Mouse (Mus musculus) lung, embryonic 15.5 days (tissue): ENCODE data around the gene Kcnma1. TPM values are rescaled to one million over a fixed set of nuclear protein-coding genes. Genes with fewer than 3 reads are reported as not detected.

Experiments
- ATAC-seq: fragments of 200-750 bp; cut with Nextera tagmentation; 2 replicates; pipeline ENCODE4 v1.8.0; 2017; ENCODE audit warnings: moderate number of reproducible peaks, borderline replicate concordance; ENCODE audit not compliant: low FRiP score, low TSS enrichment; ENCODE audit errors: extremely low read depth
- H3K27ac ChIP-seq: fragments of 300-500 bp; sonication (generic); 2 replicates; pipeline ENCODE4 v1.5.1; 2015; ENCODE audit warnings: moderate library complexity, mild to moderate bottlenecking, inconsistent platforms
- H3K27me3 ChIP-seq: fragments of 300-500 bp; sonication (generic); 2 replicates; pipeline ENCODE4 v1.6.1; 2015; ENCODE audit warnings: inconsistent platforms
- H3K36me3 ChIP-seq: fragments of 300-500 bp; sonication (generic); 2 replicates; pipeline ENCODE4 v1.6.1; 2015; ENCODE audit warnings: inconsistent platforms
- H3K4me1 ChIP-seq: fragments of 300-500 bp; sonication (generic); 2 replicates; pipeline ENCODE4 v1.6.1; 2015; ENCODE audit warnings: inconsistent platforms
- H3K4me2 ChIP-seq: fragments of 300-500 bp; sonication (generic); 2 replicates; pipeline ENCODE4 v1.6.1; 2015; ENCODE audit warnings: inconsistent platforms, mild to moderate bottlenecking, moderate library complexity
- H3K4me3 ChIP-seq: fragments of 300-500 bp; sonication (generic); 2 replicates; pipeline ENCODE4 v1.5.1; 2015; ENCODE audit warnings: mild to moderate bottlenecking, inconsistent platforms
- H3K9ac ChIP-seq: fragments of 300-500 bp; sonication (generic); 2 replicates; pipeline ENCODE4 v1.6.1; 2015; ENCODE audit warnings: inconsistent platforms
- H3K9me3 ChIP-seq: fragments of 300-500 bp; sonication (generic); 2 replicates; pipeline ENCODE4 v1.6.1; 2016; ENCODE audit warnings: inconsistent platforms
- WGBS: fragments of 180-500 bp; shearing (Covaris S2); methylation state at CpG from one replicate; pipeline ENCODE4 v1.1.7; 2015; 5-methylcytosine and 5-hydroxymethylcytosine counted together
- polyA plus RNA-seq: library from polyadenylated mRNA; unstranded; fragments of >200 nt; fragmentation: Nextera tagmentation; extraction: Ambion mirVana; gene quantifications from 2 replicates; pipeline ENCODE4 v1.2.1, GENCODE M21; 2015

The Kcnma1 gene
- polyA plus RNA-seq, 1 experiment from 2014 or later, result 1.4 TPM

DNA sequence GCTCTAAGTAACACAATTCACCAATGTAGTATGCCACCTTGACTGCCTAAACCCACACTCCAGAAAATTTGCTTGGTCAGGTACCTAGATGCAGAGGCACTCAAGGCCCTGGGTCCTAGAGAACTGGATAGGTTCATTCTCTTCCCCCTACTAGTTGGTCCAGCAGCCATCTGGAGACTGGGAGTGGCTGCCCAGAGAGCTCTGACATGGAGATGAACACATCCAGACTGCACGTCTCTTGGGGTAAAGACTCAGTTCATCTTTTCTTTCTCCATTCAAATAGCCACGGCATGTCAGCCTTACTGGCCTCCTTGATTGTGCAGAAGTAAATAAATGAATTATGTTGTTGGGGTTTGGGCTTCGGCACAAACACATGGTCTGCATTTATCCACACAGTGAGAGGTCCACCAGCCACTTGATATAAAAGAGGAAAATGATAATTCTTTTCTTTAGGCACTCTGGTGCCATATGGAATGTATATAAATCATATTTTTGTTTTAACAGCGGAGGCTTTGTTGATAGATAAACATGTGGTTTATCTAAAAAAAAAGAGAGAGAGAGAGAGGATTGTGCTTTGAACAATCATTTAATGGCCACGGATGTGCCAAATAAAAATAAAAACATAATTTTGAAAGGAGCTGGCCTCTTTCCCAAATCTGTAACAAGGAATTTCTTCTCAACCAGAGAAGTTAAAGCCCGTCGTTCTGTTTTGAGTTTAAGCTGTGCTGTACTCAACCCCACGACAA is 520.4 kb downstream of the Kcnma1 start:
- 43% methylated on average over 8 of the region's 8 CpGs for whole genome bisulfite sequencing
- Histone ChIP-seq H3K9me3 (no peaks in the 10 kb centered on the region), H3K4me2 (no peak overlapping the region), H3K27me3 (no peaks in the 10 kb centered on the region), H3K36me3 (no peaks in the 10 kb centered on the region), H3K27ac (peak overlapping the region; percentile 87), H3K4me1 (peaks cover 23% of the 10 kb centered on the region), H3K9ac (no peak overlapping the region), H3K4me3 (no peak overlapping the region)
- peak; percentile 77 for ATAC-seq

DNA sequence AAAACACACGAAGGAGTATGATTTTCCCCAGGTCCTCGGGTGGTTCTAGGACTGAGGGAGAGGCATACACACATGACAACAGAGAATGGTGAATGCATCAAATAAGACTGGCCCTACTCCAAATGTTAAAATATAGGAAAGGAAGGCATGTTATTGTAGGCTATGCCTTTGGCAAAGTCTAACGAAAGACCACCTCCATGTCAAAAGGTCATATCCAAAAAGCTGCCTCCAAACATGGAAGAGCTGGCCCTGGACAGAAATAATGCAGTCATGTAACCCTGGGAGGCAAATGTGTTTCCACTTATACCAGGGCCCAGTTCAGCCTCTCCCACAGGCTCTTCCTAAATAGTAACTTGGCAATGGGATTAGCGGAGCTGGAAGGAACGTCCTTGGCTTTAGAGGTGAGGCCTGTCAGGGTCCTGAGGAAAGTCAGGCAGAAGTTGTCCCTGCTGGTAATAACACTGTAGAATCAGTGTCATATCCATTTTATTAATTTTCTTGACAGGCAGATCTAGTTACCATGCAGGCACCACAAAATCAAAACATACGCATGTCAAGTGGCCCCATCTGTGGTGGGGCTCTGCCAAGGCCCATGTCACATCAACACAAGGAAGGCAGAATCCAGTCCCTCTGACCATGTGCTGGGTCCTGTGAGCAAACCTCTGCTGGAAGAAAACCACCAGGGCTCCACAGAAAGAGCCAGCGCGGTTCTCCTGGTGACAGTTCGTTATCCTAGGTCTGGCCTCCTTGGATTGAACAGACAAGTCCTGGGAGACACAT is 521.5 kb downstream of the Kcnma1 start:
- H3K27ac ChIP-seq, result peak overlapping the region; percentile 87
- no peak overlapping the region for H3K4me3 ChIP-seq
- H3K4me1 ChIP-seq, result peaks cover 22% of the 10 kb centered on the region
- H3K9ac ChIP-seq, result no peak overlapping the region
- no peaks in the 10 kb centered on the region for H3K27me3 ChIP-seq
- H3K9me3 ChIP-seq, result no peaks in the 10 kb centered on the region
- H3K4me2 ChIP-seq, result no peak overlapping the region
- peak; percentile 58 for ATAC-seq
- WGBS, result 55% methylated on average over 9 of the region's 9 CpGs
- H3K36me3 ChIP-seq, result no peaks in the 10 kb centered on the region

DNA sequence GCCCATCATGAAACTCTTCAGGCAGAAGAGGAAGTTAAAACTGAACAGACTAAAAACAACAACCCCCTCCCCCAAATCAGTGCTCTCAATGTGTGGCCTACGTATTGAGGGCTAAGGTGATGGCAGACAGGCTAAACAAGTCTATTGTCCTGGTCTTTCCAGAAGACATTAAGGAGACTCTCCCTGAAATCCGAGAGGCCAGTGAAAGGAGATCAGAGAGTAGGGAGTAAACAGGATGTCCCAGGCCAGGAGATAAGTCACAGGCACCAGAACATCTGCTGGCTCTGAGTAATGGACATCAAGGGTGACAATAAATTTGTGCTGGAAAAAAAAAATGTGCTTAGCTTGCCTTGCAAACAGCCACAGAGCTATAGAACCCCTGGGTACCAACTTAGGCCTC is 522.9 kb downstream of the Kcnma1 start:
- WGBS, result 13% methylated on average over 2 of the region's 2 CpGs
- ATAC-seq, result peak; percentile 32; the same call in 1 of the 2 replicates
- no peak overlapping the region for H3K4me3 ChIP-seq
- H3K9ac ChIP-seq, result no peak overlapping the region
- no peaks in the 10 kb centered on the region for H3K27me3 ChIP-seq
- no peaks in the 10 kb centered on the region for H3K9me3 ChIP-seq
- H3K27ac ChIP-seq, result peak overlapping the region; percentile 87
- H3K36me3 ChIP-seq, result no peaks in the 10 kb centered on the region
- peaks cover 22% of the 10 kb centered on the region for H3K4me1 ChIP-seq
- no peak overlapping the region for H3K4me2 ChIP-seq

DNA sequence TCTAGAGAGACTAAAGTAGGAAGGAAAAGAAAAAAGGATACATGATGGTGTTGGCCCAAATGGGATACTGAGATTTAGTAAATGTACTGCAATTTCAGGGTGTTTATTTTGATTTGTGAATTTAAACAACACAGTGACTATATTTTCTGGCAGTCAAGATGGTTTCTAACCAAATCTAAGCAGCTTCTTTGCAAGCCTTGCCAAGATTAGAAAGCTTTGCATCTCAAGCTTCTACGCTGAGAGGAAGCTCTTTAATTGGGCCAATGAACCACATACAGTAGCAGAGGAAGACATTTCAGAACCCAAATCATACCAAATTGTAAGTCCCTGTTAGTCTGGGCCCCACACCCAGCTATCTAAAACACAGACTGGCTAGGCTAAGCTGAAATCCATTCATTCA is 527.6 kb downstream of the Kcnma1 start:
- 67% methylated on average over 1 of the region's 1 CpGs for WGBS
- H3K4me3 ChIP-seq, result no peak overlapping the region
- no peaks in the 10 kb centered on the region for H3K36me3 ChIP-seq
- no peak for ATAC-seq
- no peaks in the 10 kb centered on the region for H3K27me3 ChIP-seq
- H3K4me2 ChIP-seq, result no peak overlapping the region
- no peaks in the 10 kb centered on the region for H3K9me3 ChIP-seq
- no peak overlapping the region for H3K9ac ChIP-seq
- H3K4me1 ChIP-seq, result peaks cover 3% of the 10 kb centered on the region; the same call in 1 of the 2 replicates
- 0 out of 2 replicates have a peak overlapping the region, but pooled peaks have one; percentile 7 for H3K27ac ChIP-seq

DNA sequence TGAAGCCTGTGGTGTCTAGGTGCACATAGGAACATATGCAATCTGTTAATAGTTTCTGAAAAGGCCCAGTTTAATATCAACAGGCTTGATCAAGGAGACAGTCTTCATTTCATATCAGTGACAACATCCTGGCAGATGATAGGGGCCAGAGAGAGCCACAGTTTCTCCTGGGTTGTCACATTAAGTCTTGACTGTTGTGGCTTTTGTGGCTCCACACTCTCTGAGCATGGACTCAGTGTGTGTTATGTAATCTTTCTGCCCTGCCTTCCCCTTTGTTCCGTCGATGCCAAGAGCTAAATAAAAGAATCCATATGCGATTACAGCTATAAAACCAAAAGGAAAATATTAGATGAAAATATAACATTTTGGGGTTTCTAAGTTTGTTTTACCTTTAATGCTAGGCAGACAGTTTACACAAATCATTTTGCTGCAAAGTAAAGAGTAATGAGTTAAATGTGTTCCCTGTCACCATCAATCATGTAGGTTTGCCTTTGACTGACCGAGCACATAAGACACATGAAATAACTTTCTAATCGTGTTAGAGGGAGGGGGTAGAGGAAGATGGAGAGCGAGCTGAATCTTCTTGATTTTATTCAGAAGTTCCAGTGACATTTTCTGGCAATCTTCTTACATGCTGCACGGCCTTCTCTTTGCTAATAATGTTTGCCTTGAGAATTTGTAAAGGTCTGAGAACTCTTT is 528.3 kb downstream of the Kcnma1 start:
- no peak for ATAC-seq
- no peak overlapping the region for H3K4me2 ChIP-seq
- H3K9me3 ChIP-seq, result no peaks in the 10 kb centered on the region
- H3K27me3 ChIP-seq, result no peaks in the 10 kb centered on the region
- no peak overlapping the region for H3K9ac ChIP-seq
- no peak overlapping the region for H3K4me3 ChIP-seq
- no peaks in the 10 kb centered on the region for H3K36me3 ChIP-seq
- WGBS, result 54% methylated on average over 7 of the region's 7 CpGs
- no peaks in the 10 kb centered on the region for H3K4me1 ChIP-seq
- no peak overlapping the region for H3K27ac ChIP-seq

DNA sequence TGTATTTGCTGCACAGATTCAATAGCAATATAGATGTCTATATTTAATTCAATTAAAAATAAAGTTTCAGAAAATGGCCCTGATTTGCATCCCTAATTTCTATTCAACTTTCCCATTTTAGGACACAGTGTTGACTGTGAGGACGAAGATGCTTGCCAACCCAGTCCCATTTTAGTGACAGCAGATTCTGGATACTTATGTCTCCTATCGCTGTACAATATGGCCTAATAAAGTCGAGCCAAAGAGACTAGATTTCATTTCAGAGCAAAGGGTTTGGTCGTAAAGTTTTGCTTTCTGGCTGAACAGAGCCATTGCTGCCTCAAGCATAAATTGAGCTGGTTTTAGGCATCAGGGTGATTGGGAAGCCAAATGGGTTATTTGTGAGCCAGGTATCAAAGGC is 539.2 kb downstream of the Kcnma1 start:
- H3K27ac ChIP-seq, result no peak overlapping the region
- H3K36me3 ChIP-seq, result no peaks in the 10 kb centered on the region
- no peak overlapping the region for H3K4me2 ChIP-seq
- H3K4me1 ChIP-seq, result no peaks in the 10 kb centered on the region
- no peak overlapping the region for H3K4me3 ChIP-seq
- H3K9me3 ChIP-seq, result no peaks in the 10 kb centered on the region
- 77% methylated on average over 4 of the region's 4 CpGs for WGBS
- H3K9ac ChIP-seq, result no peak overlapping the region
- no peak for ATAC-seq
- no peaks in the 10 kb centered on the region for H3K27me3 ChIP-seq

DNA sequence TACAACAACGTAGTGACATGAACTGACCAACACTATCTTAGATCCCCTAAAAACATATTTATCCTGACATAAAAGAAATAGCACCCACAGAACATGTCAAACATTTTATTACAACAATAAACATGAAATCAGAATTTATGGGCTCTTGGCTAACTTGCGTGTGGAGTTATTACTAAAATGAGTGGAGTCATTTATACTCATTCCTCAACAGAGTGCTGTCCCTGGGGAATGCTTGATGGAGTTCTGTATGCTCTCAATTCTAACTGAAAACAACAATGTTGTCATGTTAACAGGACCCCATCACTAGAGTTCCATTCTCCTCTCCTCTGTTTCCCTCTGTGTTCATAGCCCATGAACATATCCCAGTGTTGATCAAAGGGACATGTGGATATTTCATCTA is 544.2 kb downstream of the Kcnma1 start:
- Histone ChIP-seq H3K9me3 (no peaks in the 10 kb centered on the region), H3K27me3 (no peaks in the 10 kb centered on the region), H3K9ac (no peak overlapping the region), H3K36me3 (no peaks in the 10 kb centered on the region), H3K4me3 (no peak overlapping the region), H3K4me1 (no peaks in the 10 kb centered on the region), H3K4me2 (no peak overlapping the region), H3K27ac (no peak overlapping the region)
- 62% methylated on average over 2 of the region's 2 CpGs for WGBS
- no peak for ATAC-seq

DNA sequence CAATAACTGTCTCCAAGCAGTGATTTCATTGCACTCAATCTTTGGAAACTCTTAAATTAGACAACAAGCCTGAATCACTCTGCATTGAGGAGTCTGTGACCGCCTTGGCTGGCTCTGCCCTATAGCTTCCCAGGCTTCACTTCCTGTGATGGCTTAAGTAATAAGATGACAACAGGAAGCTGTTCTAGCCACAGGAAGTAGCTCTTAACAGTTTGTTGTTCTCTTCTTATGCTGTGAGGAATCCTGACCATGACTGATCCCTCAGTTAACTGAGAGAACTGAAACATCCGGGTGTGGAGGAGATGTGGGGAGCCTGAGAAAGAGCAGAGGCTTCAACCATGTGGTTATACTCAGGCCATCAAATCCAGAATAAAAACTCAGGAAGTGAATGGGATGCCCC is 549.2 kb downstream of the Kcnma1 start:
- no peak for ATAC-seq
- 55% methylated on average over 2 of the region's 2 CpGs for WGBS
- no peaks in the 10 kb centered on the region for H3K4me1 ChIP-seq
- no peaks in the 10 kb centered on the region for H3K27me3 ChIP-seq
- no peaks in the 10 kb centered on the region for H3K9me3 ChIP-seq
- H3K36me3 ChIP-seq, result no peaks in the 10 kb centered on the region
- no peak overlapping the region for H3K9ac ChIP-seq
- no peak overlapping the region for H3K4me3 ChIP-seq
- H3K4me2 ChIP-seq, result no peak overlapping the region
- H3K27ac ChIP-seq, result 0 out of 2 replicates have a peak overlapping the region, but pooled peaks have one; percentile 1

DNA sequence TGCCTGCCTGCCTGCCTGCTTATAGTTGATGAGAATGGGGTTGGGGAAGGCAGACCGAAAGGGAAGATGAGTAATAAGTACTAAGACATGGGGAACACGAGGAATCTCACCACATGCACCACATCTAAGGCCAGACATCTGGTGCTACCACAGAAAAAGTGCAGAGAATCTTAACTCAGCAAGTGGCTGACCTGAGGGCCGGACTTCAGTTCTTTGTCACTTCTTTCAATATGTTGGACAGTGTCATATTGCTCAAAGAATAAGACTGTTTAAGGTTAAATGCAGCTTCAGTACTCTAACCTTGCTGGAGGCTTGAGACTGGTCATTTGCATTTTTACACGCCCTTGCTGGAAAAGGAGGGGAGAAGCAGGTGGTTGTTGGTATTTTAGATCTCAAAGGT is 555.7 kb downstream of the Kcnma1 start:
- Histone ChIP-seq H3K9ac (no peak overlapping the region), H3K27ac (no peak overlapping the region), H3K4me3 (no peak overlapping the region), H3K27me3 (no peaks in the 10 kb centered on the region), H3K9me3 (no peaks in the 10 kb centered on the region), H3K4me2 (no peak overlapping the region), H3K36me3 (no peaks in the 10 kb centered on the region), H3K4me1 (no peaks in the 10 kb centered on the region)
- 44% methylated on average over 4 of the region's 4 CpGs for WGBS
- no peak for ATAC-seq

DNA sequence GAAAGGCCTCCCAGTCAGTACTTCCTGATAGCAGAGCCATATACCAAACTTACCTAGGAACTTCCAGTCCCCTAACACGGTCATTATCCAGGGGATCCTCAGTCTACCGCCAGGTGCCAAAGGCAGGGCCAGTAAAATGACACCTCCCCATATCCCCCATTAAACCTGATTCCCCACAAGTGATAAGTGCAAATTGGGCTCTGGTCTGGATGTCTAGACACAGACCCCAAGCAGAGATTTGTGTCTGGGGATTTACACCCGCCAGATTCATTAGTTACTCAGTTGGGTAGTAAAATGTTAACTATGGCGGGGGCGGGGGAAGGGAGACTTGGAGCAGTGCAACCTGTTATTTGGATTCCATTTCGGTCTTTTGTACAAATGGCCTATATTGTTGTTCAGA is 562.6 kb downstream of the Kcnma1 start:
- H3K4me1 ChIP-seq, result no peaks in the 10 kb centered on the region
- no peaks in the 10 kb centered on the region for H3K27me3 ChIP-seq
- H3K9ac ChIP-seq, result no peak overlapping the region
- no peaks in the 10 kb centered on the region for H3K9me3 ChIP-seq
- H3K27ac ChIP-seq, result no peak overlapping the region
- ATAC-seq, result no peak
- no peaks in the 10 kb centered on the region for H3K36me3 ChIP-seq
- no peak overlapping the region for H3K4me3 ChIP-seq
- no peak overlapping the region for H3K4me2 ChIP-seq
- 81% methylated on average over 6 of the region's 6 CpGs for WGBS

DNA sequence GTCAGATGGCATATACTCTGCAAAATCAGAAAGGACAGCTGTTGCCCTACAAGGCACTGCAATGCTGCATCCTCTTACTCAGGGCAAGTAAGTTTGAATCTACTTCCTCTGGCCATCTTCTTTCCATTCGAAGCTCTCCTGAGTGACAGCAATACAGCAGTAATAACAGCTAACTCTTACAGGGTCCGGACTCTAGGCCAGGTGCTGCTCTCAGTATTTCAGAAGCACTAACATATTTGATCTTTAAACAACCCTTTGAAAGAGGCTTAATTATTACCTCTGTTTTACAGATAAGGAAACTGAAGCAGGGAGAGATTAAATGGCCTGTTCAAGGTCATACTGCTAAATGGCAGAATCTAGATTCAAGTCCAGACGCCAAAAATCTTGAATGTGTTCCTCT is 576.8 kb downstream of the Kcnma1 start:
- H3K27me3 ChIP-seq, result no peaks in the 10 kb centered on the region
- H3K36me3 ChIP-seq, result no peaks in the 10 kb centered on the region
- 58% methylated on average over 3 of the region's 3 CpGs for WGBS
- H3K4me1 ChIP-seq, result no peaks in the 10 kb centered on the region
- H3K27ac ChIP-seq, result no peak overlapping the region
- H3K9ac ChIP-seq, result no peak overlapping the region
- no peak overlapping the region for H3K4me2 ChIP-seq
- H3K9me3 ChIP-seq, result no peaks in the 10 kb centered on the region
- ATAC-seq, result no peak
- no peak overlapping the region for H3K4me3 ChIP-seq

DNA sequence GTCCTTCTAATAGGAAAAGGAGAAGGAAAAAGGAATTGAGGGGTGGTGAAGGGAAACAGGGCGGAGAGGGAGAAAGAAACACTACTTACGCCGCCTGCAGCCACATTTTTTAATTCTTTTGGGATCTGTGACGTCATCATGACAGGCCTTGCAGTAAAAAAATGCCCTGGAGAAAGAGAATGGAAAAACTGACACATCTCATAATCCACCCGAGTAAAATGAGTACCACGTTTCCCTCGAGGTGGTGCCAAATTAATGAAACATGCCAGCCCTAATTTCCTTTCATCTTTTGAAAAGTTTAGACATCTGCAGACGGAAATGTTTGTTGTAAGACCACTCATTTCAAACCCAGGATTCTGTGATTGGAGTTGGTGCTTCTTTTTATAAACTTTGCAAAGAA is 578.4 kb downstream of the Kcnma1 start:
- H3K36me3 ChIP-seq, result no peaks in the 10 kb centered on the region
- no peaks in the 10 kb centered on the region for H3K9me3 ChIP-seq
- no peaks in the 10 kb centered on the region for H3K4me1 ChIP-seq
- no peak overlapping the region for H3K4me2 ChIP-seq
- 54% methylated on average over 8 of the region's 8 CpGs for WGBS
- no peak overlapping the region for H3K9ac ChIP-seq
- H3K27ac ChIP-seq, result no peak overlapping the region
- no peak for ATAC-seq
- no peaks in the 10 kb centered on the region for H3K27me3 ChIP-seq
- H3K4me3 ChIP-seq, result no peak overlapping the region
